Mouse (Mus musculus) erythroid progenitor cell, adult 5-6 weeks (primary cell): Measurements from ENCODE around the gene Gm5105. TPM values are rescaled to one million over a fixed set of nuclear protein-coding genes. Genes with fewer than 3 reads are reported as not detected.

Experiments used
- ATAC-seq: replicated peaks from 2 replicates; pipeline ENCODE4 v1.8.0; 2016; ENCODE audit warnings: moderate number of reproducible peaks, mild to moderate bottlenecking, moderate TSS enrichment, inconsistent platforms; ENCODE audit not compliant: poor library complexity, low FRiP score, severe bottlenecking
- total RNA-seq, 2 experiments: library from RNA; stranded (forward) in 1 of 2; stranded (reverse) in 1 of 2; fragments of 150-400 nt in 1 of 2; fragments of 186-747, 209-891 nt in 1 of 2; gene quantifications; 2 replicates each; pipeline versions ENCODE4 v1.2.3 to v1.2.4; 2015 to 2017; ENCODE audit warnings: low replicate concordance in 2 of 2

The Gm5105 gene
- total RNA-seq (2015; ENCODE audit: low replicate concordance) = not detected in 2 replicates
- not detected in 2 replicates for total RNA-seq (2017; ENCODE audit: low replicate concordance)

DNA sequence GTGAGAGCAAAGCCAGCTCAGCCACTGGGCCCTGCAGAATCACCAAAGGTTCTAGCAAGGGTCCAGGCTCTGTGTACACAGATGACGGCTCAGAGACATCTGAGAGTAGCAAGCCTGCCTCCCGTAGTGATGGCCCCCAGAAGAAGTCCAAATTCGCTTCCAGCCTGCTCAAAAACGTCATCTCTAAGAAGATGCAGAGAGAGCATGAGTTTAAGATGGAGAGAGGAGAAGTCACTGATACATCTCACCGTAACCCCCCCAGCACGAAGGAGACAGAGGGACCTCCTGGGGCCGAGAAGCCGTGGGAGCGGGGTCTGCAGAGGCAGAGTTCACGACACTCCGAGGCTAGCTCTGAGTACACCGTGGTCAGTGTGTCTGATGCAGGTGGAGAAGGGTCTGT is at the start of gene Gm5105:
Gm5105 (minus strand) TSS at position 101 of the 400 bp plus-strand sequence.
- ATAC-seq = no peak

- no peak for ATAC-seq
Observed at GRCm38 (mm10) chr3:138116871-138117270, 49.7 kb upstream of the Gm5105 start.

- no peak for ATAC-seq
Observed at GRCm38 (mm10) chr3:138114106-138114505, 46.9 kb upstream of the Gm5105 start.

GRCm38 (mm10) chr3:138110910-138111782 is 44.0 kb upstream of the Gm5105 start:
- ATAC-seq = no peak

GRCm38 (mm10) chr3:138106887-138107286 is 39.7 kb upstream of the Gm5105 start:
- ATAC-seq = no peak

- ATAC-seq = no peak
Observed at GRCm38 (mm10) chr3:138105056-138105455, 37.9 kb upstream of the Gm5105 start.

DNA sequence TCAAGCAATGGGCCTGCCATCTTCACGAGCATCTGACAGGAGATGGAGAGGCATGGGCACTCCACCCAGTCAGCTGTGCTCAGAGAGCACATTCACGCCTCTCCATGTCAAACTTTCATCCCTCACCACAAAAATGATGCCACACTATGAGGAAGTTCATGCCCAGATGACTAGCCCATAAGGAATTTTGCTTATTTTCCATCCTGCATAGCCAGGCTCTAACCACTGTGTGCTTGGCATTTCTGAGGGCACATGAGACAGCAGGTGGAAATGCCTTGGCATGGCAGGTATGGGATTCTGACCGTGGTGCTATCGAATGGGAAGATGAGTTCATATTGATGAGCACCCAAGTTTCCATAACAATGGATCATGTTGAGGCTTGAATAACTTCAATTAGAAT is 36.5 kb upstream of the Gm5105 start:
- ATAC-seq = no peak

GRCm38 (mm10) chr3:138101936-138102335 is 34.7 kb upstream of the Gm5105 start:
- ATAC-seq = no peak

DNA sequence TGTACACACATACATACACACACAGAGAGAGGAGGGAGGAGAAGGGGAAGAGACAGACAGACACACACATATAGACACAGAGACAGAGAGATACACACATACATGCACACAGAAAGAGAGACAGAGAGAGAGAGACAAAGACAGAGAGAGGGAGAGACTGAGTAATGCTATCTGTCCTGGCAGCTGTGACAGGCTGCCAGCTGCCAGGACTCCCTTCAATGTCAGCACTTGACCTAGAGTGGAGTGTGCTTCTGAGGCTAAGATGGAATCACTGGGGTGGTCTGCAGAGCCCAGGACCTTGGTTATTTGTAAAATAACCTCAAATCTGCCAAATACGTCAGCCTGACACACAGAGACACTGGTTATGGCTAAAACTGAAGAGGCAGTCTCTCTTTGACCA is 30.5 kb upstream of the Gm5105 start:
- no peak for ATAC-seq

DNA sequence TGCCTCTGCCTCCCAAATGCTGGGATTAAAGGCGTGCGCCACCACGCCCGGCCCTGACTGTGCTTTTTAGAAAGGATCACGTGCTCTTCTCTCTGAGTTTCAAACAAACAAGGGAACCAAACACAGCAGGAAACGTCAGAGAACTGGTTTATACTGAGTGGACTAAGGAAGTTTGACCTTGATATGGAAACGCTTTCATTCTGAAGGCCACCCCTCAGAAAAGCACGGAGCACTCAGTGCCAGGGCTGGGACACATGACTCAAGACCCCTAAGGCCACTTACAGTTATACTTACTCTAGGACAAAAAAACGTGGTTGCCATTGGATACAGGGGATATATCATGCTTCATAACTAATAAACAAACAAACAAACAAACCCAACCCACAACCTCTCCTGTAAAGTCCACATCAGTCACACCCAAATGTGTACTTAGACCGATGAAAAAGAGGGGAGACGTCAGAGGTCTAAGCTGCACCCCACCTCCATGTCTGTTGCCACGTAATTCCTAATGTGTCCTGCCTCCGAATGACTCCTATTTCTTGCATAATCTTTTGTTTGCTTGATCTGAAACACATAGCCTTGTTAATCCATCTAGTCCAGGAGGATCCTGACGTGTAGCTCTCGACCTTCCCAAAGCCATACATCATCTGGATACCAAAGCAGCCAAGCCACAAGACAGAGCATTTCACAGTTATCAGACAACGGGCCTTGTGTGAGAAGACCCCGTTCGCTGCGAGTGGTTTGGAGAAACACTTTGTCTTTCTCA is 29.3 kb upstream of the Gm5105 start:
- no peak for ATAC-seq

DNA sequence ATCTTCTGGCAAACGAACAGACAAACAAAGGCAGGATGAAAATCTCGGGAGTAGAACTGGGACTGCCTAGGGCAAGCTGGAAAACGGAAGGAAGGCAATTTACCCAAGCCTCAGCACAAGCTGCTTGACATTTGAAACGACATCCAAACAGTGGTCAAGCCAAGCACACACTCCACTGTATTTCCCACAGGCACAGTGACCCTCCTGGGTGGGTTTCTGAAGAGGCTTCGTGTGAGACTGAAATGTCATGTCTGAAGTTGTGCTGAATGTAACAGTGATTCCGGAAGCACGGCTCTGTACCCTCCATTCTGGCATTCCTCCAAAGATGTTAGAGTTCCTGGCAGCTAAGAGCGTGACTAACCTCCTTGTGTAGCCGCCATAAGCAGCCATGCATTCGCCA is 28.5 kb upstream of the Gm5105 start:
- ATAC-seq = no peak

DNA sequence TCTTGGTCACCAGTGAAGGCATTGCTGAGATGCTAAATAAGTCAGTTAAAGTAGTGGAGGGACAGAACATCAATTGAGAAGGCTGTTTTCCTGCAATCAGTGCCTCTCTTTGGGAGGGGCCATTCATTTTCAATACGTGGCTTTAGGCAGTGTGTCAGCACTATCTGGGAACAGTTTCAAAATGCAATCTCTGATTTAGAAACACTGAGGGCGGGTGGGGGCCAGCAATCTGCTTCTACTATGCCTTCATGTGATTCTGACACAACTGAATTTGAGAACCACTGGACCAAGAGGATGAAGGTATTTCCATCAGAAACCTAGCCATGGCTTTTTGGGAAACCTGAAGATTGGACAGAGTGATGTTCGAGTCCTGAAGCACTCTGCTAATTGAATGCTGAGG is 28.1 kb upstream of the Gm5105 start:
- no peak for ATAC-seq

DNA sequence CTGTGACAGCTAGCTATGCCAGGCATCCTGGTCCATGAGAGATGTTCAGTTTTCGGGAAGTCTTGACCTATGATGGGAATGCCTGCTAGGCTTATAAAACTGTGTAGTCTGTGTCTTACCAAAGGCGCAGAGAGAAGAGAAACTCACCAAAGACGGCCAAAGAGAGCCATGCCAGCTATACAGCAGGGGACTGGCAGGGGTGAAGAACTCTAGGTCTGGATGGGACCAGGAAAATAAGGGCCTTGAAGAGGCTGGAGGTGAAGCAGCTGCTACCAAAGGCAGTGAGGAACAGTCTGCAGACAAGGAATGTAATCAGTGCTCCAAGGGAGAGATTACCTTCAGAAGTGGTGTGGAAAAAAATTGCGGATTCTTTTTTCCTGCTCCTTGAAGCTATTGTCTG is 16.7 kb upstream of the Gm5105 start:
- ATAC-seq = no peak

- no peak for ATAC-seq
Observed at GRCm38 (mm10) chr3:138083073-138083637, 16.0 kb upstream of the Gm5105 start.

DNA sequence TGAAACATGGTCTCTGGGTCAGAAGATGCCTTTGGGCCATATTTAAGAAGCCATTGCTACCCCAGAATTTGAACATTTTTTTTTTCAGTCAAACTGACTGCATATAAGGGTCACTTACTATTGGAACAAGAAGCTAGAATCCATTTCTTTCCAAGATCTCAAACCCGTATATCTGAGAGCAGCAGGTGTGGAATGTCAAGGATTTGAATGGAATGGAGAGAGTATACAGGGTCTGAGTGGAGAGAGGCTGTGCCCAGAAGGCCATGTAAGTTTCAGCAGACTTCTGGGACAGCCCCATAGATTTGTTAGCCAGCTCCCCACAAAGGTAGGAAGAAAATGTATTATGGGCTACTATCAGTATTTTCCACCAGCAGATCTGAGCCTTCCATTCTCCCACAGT is 11.5 kb upstream of the Gm5105 start:
- ATAC-seq = no peak

GRCm38 (mm10) chr3:138077476-138078340 is 10.5 kb upstream of the Gm5105 start:
- no peak for ATAC-seq

DNA sequence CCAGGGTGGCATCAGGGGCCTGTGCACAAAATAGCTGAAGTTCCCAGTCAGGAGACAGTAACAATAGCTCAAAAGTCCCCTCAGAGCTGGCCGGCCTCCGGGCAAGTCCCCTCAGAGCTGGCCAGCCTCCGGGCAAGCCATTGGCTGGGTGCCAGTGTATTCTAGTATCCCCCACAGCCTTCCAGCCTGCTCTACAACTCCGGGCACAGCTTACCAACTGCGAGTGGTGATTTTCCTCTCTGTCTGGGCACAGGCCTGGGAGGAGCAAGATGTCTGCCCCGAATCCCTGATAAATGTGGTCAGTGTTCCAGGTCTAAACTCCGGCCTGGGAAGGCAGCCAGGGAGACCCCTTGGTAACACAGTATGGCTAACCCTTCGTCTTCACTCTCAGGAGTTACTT is 8.0 kb upstream of the Gm5105 start:
- ATAC-seq = no peak

DNA sequence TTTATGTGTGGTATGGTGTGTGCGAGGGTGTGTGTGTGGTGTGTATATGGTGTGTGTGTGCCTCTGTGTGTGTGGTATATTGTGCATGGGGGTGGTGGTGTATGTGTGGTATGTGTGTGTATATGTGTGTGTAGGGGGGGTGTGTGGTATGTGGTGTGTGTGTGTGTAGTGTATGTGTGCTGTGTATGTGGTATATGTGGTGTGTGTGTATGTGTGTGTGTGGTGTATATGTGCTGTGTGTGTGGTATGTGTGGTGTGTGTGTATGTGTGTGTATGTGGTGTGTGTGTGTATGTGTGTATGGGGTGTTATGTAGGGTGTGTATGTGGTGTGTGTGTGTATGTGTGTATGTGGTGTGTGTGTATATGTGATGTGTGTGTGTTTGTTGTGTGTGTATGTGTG is 7.0 kb upstream of the Gm5105 start:
- no peak for ATAC-seq

DNA sequence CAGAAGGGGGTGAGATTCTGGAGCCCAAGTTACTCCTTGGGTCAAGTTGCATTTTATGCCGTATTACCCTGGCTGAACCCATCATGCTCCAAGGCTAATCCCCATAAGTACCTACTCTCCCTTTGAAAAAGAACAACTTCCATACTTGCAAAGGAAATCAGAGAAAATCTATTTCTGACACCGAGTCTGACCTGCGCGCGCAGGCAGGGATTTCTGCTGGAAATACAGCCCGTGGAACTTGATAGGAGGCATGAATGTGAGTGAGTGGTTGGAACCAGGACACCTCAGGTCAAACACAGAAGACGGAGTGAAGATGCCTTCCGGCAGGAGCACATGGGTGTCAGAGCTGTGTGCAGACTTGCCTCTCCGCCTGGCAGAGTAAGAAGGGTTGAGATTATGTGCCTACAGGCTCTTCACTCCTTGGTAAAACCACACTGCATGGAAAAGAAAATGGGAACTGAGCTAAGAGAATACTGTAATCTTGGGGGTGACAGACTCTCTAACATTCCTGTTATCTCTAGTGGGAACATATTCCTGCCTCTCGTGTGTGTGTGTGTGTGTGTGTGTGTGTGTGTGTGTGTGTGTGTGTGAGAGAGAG is 4.4 kb upstream of the Gm5105 start:
- ATAC-seq = no peak
